Mouse (Mus musculus) liver, embryonic 13.5 days (tissue): ENCODE measurements around the gene Smim26. TPM values are rescaled to one million over a fixed set of nuclear protein-coding genes. Genes with fewer than 3 reads are reported as not detected.
A peak's percentile ranks its signal among the peaks of the same experiment; 100 is the strongest.
"Not testable (repeated sequence)": the region's sequence is repeated elsewhere in the genome, so short reads cannot be mapped to it uniquely, and the experiment has no call there.

Experiments used
- ATAC-seq: fragments of 200-750 bp; cut with Nextera tagmentation; 2 replicates; pipeline ENCODE4 v1.8.0; 2017; ENCODE audit warnings: low read depth, mild to moderate bottlenecking, moderate number of reproducible peaks, moderate library complexity
- DNase-seq: peaks from one replicate; pipeline ENCODE4 v3.0.0; 2022
- H3K27ac ChIP-seq: fragments of 300-500 bp; sonication (generic); 2 replicates; pipeline ENCODE4 v1.5.1; 2015; ENCODE audit warnings: moderate library complexity, mild to moderate bottlenecking, inconsistent platforms
- H3K27me3 ChIP-seq: fragments of 300-500 bp; sonication (generic); 2 replicates; pipeline ENCODE4 v1.6.1; 2015; ENCODE audit warnings: mild to moderate bottlenecking, inconsistent platforms
- H3K36me3 ChIP-seq: fragments of 300-500 bp; sonication (generic); 2 replicates; pipeline ENCODE4 v1.6.1; 2015; ENCODE audit warnings: mild to moderate bottlenecking, inconsistent platforms
- H3K4me1 ChIP-seq: fragments of 300-500 bp; sonication (generic); replicated peaks from 2 replicates; pipeline ENCODE4 v1.6.1; 2015; ENCODE audit warnings: inconsistent platforms
- H3K4me2 ChIP-seq: fragments of 300-500 bp; sonication (generic); 2 replicates; pipeline ENCODE4 v1.6.1; 2015; ENCODE audit warnings: inconsistent platforms, mild to moderate bottlenecking, moderate library complexity
- H3K4me3 ChIP-seq: fragments of 300-500 bp; sonication (generic); replicated peaks from 2 replicates; pipeline ENCODE4 v1.5.1; 2015; ENCODE audit warnings: mild to moderate bottlenecking, inconsistent platforms
- H3K9ac ChIP-seq: fragments of 300-500 bp; sonication (generic); 2 replicates; pipeline ENCODE4 v1.6.1; 2015; ENCODE audit warnings: mild to moderate bottlenecking, inconsistent platforms
- H3K9me3 ChIP-seq: fragments of 300-500 bp; sonication (generic); replicated peaks from 2 replicates; pipeline ENCODE4 v1.6.1; 2016; ENCODE audit warnings: inconsistent platforms
- WGBS: fragments of 180-500 bp; shearing (Covaris S2); methylation state at CpG from one replicate; pipeline ENCODE4 v1.1.7; 2015; ENCODE audit not compliant: insufficient replicate concordance; 5-methylcytosine and 5-hydroxymethylcytosine counted together
- polyA plus RNA-seq: library from polyadenylated mRNA; unstranded; fragments of >200 nt; fragmentation: Nextera tagmentation; extraction: Ambion mirVana; gene quantifications from 2 replicates; pipeline ENCODE4 v1.2.1, GENCODE M21; 2015

Gene Smim26
- 27.4 and 29.8 TPM in 2 replicates for polyA plus RNA-seq

DNA sequence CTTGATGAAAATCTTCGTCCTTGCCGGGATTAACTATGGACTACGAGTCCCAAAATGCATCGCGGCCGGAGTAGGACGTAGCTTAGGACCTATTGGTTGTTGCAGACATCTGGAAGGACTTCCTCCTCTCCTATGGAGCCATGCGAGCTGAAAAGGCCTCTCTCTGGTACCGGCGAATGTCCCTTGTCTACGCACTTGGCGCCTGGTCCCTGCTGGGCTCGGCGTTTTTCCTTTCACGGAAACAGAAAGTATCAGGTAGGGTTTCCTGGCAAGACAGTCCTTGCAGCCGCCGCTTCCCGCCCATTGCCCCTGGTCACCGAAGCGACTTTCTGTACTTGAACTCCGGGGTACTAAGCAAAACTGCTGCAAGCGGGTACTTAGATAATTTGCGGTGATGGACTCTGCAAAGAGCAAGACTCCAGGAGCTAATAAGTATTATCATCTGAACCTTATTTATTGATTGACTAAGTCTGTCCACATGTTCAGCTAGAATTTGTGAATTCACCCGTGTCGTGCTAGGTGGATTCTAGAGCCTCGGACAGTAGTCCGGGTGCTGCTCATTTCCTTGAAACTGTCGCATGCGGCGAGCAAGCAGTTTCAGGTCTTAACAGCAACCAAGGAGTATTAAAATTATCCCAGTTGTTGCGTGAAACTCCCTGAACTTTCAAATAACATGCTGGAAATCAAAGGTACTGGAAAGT is at the start of gene Smim26:
TSS of gene Smim26 (plus strand) at position 104 of the 701 bp plus-strand sequence.
- DNase-seq (peak; percentile 69), ATAC-seq (peak; percentile 96)
- H3K36me3 ChIP-seq: peaks cover 22% of the 10 kb centered on the region
- H3K9ac ChIP-seq: peak within 1 kb of the TSS; percentile 80
- no peaks in the 10 kb centered on the region for H3K9me3 ChIP-seq
- H3K4me2 ChIP-seq: peak within 1 kb of the TSS; percentile 73
- H3K27me3 ChIP-seq: no peaks in the 10 kb centered on the region
- H3K4me1 ChIP-seq: peaks cover 17% of the 10 kb centered on the region
- WGBS: under 1% methylated on average over 31 of the region's 31 CpGs
- H3K27ac ChIP-seq: peak within 1 kb of the TSS; percentile 36; the same call in 1 of the 2 replicates
- H3K4me3 ChIP-seq: peak within 1 kb of the TSS; percentile 68

DNA sequence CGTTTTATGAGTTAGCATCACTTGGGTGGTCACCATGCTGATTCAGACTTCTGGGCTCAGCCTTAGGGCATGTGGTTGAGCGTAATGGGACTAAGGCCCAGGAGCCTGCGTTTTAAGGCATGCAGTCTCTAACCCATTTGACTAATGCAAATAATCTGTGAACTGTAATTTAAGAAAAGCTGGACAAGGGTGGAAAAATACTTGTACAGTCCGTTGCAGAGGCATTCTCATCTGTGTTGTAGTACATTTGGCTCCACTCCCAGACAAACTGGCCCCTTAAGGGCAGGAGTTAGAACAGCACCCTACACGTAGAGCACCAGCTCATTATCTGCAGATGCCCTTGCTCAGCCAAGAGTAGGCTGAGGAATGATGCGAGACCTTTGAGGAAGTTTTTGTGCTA is 49.2 kb upstream of the Smim26 start:
- DNase-seq (no peak), ATAC-seq (no peak)
- 71% methylated on average over 6 of the region's 6 CpGs for WGBS
- Histone ChIP-seq H3K36me3 (peaks cover 20% of the 10 kb centered on the region), H3K27ac (no peak overlapping the region), H3K9ac (no peak overlapping the region), H3K9me3 (no peaks in the 10 kb centered on the region), H3K27me3 (no peaks in the 10 kb centered on the region), H3K4me1 (no peaks in the 10 kb centered on the region), H3K4me2 (no peak overlapping the region), H3K4me3 (no peak overlapping the region)

DNA sequence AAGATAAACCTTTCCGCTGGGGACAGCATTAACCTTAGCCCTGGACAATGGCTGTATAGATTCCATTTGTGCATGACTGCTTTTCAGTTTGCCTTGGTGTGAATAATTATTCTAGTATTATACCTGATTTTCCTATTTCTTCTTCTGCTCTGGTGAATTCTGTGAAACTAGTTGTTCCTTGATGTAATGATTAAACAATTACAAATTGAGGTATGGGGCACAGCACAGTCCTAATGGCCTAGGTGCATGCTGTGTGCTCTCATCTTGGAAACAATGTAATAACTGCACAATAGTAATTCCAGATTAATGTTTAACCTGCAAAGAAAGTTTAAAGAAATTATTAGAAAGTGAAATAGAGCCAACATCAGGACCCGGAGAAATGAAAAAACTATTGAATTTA is 48.8 kb upstream of the Smim26 start:
- Histone ChIP-seq H3K4me2 (no peak overlapping the region), H3K4me3 (no peak overlapping the region), H3K27ac (no peak overlapping the region), H3K36me3 (peaks cover 16% of the 10 kb centered on the region), H3K27me3 (no peaks in the 10 kb centered on the region), H3K9ac (no peak overlapping the region), H3K4me1 (peaks cover 3% of the 10 kb centered on the region), H3K9me3 (no peaks in the 10 kb centered on the region)
- 78% methylated on average over 2 of the region's 2 CpGs for WGBS
- no peak for DNase-seq
- no peak for ATAC-seq

DNA sequence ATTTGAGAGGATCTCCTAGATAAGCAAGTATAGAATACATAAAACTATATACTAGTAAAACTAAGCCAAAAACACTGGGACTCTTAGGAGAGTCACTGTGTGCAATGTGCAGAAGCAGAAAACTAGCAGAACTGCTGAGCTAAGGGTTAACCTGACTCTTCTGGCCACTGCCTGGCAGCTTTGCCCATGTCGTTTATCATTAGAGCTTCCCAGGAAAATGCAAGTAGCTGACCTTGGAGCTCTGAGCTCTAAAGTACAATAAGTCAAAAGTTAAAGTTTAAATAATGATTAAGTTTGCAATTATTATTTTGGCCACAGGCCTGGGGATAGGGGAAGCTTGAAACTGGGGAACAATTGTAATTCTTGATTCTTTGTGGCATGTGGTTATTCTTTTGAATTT is 48.4 kb upstream of the Smim26 start:
- Histone ChIP-seq H3K36me3 (peaks cover 13% of the 10 kb centered on the region), H3K27ac (no peak overlapping the region), H3K27me3 (no peaks in the 10 kb centered on the region), H3K4me1 (peaks cover 4% of the 10 kb centered on the region), H3K9me3 (no peaks in the 10 kb centered on the region), H3K4me2 (no peak overlapping the region), H3K9ac (no peak overlapping the region), H3K4me3 (no peak overlapping the region)
- 35% methylated on average over 1 of the region's 1 CpGs for WGBS
- DNase-seq (no peak), ATAC-seq (no peak)

DNA sequence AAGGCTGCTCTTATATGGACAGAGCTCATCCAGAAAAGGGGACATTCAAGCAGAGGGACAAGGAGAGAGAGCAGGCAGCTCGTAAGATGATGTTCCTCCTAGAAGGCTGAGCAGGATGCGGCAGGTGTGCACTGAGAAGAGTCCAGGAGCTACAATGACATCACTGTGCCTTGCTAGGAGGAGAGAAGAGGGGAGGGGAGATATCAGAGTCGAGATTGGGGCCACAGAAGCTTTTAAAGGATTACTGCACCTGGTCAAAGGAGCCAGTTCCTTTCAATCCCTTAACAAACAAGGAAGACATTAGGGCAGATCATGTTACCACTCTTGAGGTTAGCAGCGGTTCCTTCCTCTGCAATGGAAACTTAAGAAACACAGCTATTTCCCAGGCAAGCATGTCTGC is 46.3 kb upstream of the Smim26 start:
- Histone ChIP-seq H3K36me3 (peaks cover 13% of the 10 kb centered on the region), H3K9ac (no peak overlapping the region), H3K4me3 (no peak overlapping the region), H3K27me3 (no peaks in the 10 kb centered on the region), H3K27ac (no peak overlapping the region), H3K9me3 (no peaks in the 10 kb centered on the region), H3K4me2 (no peak overlapping the region), H3K4me1 (peaks cover 4% of the 10 kb centered on the region)
- DNase-seq: no peak
- no peak for ATAC-seq
- WGBS: 58% methylated on average over 4 of the region's 4 CpGs

DNA sequence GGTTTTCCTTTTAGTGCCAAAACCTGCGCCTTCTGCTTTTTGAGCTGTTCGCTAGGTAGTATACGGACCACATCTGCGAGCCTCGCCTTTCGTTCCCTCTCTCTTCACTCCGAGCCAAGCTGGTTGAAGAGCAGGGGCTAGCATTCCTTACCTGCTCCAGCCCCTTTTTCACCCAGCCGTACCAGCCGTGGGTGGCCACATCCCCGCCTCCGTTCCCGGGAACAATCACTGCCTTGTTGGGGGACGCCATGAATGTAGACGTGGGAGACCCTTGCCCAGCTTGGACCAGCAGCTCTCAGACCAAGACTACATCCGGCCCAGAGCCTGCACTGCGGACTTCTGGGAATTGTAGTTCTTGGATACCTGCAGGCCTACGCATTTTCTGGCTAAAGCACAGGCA is 43.3 kb upstream of the Smim26 start, which contains the start of gene Rbbp9:
TSS of gene Rbbp9 (minus strand) at position 341 of the 400 bp plus-strand sequence.
- WGBS: 1% methylated on average over 17 of the region's 17 CpGs
- peak; percentile 78 for ATAC-seq
- Histone ChIP-seq H3K4me2 (peak within 1 kb of the TSS; percentile 72), H3K4me3 (peak within 1 kb of the TSS; percentile 70), H3K27ac (no peak within 1 kb of the TSS), H3K9ac (peak within 1 kb of the TSS; percentile 75), H3K36me3 (peaks cover 5% of the 10 kb centered on the region; the same call in 1 of the 2 replicates), H3K27me3 (no peaks in the 10 kb centered on the region), H3K4me1 (peaks cover 10% of the 10 kb centered on the region), H3K9me3 (no peaks in the 10 kb centered on the region)
- peak; percentile 42 for DNase-seq

DNA sequence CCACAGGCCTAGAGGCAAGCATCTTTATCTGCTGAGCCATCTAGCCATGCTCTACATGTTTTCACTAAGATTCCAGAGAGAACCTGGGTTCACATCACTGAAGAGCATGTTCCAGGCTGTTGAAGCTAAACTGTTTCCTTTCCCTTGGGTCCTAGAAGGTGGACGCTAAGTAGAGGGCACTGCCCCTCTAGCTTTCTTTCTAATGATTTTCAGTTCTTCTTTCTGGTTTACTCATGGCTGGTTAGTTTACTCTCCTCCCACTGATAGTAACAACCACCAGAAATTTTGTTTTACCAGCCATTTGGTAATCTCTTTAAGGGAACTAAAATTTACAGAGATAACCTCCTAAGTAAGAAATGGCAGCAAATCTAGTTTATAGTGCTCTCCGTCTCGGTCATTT is 39.9 kb upstream of the Smim26 start:
- Histone ChIP-seq H3K27ac (no peak overlapping the region), H3K4me1 (peaks cover 28% of the 10 kb centered on the region), H3K36me3 (no peaks in the 10 kb centered on the region), H3K4me3 (no peak overlapping the region), H3K9me3 (no peaks in the 10 kb centered on the region), H3K9ac (no peak overlapping the region), H3K27me3 (no peaks in the 10 kb centered on the region), H3K4me2 (no peak overlapping the region)
- DNase-seq (no peak), ATAC-seq (no peak)
- WGBS: 88% methylated on average over 3 of the region's 3 CpGs

DNA sequence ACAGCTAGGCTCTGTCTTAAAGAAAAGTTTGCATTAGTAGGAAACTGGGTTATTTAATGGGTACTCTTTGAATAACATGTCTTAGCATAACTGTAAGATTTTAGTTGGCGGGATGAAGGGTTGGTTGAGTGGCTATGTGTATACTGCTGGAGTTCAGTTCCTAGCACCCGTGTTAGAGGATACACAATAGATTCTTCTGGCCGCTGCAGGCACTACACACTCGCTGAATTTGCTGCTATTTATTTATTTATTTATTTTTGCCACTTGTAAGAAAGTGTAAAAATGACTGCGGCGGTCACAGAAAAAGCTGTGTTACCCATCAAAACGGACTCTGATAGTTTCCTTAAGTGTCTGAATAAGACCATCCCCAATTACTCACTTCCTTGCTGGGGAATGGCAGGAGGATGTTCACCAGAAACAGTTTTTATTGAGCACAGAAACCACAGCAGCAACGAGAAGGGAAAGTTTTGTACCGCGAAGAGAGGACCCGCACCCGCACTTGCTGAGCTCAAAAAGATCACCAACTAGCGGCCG is 38.5 kb upstream of the Smim26 start:
- no peaks in the 10 kb centered on the region for H3K27me3 ChIP-seq
- H3K4me3 ChIP-seq: peak overlapping the region; percentile 82
- peak overlapping the region; percentile 87 for H3K27ac ChIP-seq
- H3K36me3 ChIP-seq: peaks cover 12% of the 10 kb centered on the region
- no peaks in the 10 kb centered on the region for H3K9me3 ChIP-seq
- peak overlapping the region; percentile 75 for H3K4me2 ChIP-seq
- 2% methylated on average over 14 of the region's 14 CpGs for WGBS
- DNase-seq: no peak
- peak overlapping the region; percentile 83 for H3K9ac ChIP-seq
- ATAC-seq: no peak
- H3K4me1 ChIP-seq: peaks cover 24% of the 10 kb centered on the region

DNA sequence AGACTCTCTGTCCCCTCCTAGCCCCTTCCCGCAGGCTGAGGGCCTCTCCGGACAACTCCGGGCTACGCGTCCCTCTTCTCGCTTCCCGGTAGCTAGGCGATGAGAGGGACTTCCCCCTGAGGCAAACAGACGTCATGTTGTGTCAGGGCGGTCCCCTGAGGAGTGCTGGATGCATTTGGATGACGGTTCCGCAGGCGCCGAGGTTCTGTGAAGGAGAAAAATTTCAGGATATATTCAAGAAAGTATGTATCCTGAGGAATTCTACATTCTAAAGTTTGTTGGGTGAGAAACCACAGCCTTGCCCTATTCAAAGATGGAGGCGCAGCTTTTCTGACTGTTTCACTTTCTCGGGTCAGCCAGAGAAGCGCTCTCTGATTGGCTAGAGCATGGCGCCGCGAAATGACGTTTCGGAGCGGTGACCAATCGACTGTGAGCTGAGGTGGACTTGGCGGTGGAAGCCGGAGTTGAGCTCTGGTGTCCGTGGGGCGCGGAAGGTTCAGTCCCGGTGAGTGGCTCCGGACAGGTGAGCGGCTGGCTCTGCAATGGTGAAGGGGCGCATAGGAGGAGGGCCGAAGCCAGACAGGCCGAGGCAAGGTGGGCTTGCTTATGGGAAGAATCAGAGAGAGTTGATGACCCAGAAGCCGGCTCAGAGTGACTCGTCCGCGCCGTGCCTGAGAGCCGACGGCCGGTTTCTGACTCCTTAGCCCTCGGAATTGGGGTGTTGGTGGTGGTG is 37.9 kb upstream of the Smim26 start, which contains the start of gene Sec23b:
TSS of gene Sec23b (plus strand) at position 410 of the 733 bp plus-strand sequence.
- Histone ChIP-seq H3K9me3 (no peaks in the 10 kb centered on the region), H3K36me3 (peaks cover 12% of the 10 kb centered on the region), H3K9ac (peak within 1 kb of the TSS; percentile 83), H3K4me2 (peak within 1 kb of the TSS; percentile 75), H3K27ac (peak within 1 kb of the TSS; percentile 87), H3K4me1 (peaks cover 24% of the 10 kb centered on the region), H3K27me3 (no peaks in the 10 kb centered on the region), H3K4me3 (peak within 1 kb of the TSS; percentile 82)
- peak; percentile 90 for DNase-seq
- under 1% methylated on average over 44 of the region's 44 CpGs for WGBS
- ATAC-seq: peak; percentile 98

DNA sequence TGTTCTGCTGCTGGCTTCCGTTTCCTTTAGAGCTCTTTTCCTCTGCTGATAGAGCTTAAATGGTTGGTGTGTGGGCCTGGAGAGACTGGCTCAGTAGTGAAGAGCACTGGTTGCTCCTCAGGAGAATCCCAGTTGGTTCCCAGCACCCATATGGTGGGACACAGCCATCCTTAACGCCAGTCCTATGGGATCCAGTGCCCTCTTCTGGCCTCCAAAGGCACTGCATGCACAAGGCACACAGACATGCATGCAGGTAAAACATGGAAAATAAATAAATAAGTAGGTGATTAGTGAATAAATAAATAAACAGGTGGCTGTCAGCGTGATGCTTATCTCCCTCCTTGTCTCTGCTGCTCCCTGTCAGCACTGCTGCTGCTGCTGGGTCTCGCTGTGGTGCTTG is 5.1 kb upstream of the Smim26 start:
- WGBS: 77% methylated on average over 4 of the region's 4 CpGs
- no peak for DNase-seq
- Histone ChIP-seq H3K36me3 (peaks cover 68% of the 10 kb centered on the region), H3K4me1 (peaks cover 3% of the 10 kb centered on the region; the same call in 1 of the 2 replicates), H3K27me3 (no peaks in the 10 kb centered on the region), H3K4me3 (no peak overlapping the region), H3K27ac (no peak overlapping the region), H3K9me3 (no peaks in the 10 kb centered on the region), H3K9ac (no peak overlapping the region), H3K4me2 (no peak overlapping the region)
- no peak for ATAC-seq

DNA sequence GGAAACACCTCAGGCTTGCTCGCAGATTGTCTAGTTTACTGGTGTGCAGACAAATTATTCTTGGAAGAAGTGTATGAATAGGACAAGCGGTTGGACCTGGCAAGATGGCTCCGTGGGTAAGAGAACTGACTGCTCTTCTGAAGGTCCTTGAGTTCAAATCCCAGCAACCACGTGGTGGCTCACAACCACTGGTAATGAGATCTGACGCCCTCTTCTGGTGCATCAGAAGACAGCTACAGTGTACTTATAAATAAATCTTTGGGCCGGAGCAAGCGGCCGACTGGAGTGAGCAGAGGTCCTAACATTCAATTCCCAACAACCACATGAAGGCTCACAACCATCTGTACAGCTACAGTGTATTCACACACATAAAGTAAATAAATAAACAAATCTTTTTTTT is 818 bp upstream of the Smim26 start:
- not testable (repeated sequence) for H3K9me3 ChIP-seq, H3K27ac ChIP-seq, H3K4me2 ChIP-seq, ATAC-seq, H3K9ac ChIP-seq, H3K27me3 ChIP-seq, H3K4me3 ChIP-seq
- 59% methylated on average over 8 of the region's 8 CpGs for WGBS
- DNase-seq: peak; percentile 4
- peaks cover 17% of the 10 kb centered on the region for H3K4me1 ChIP-seq
- peaks cover 33% of the 10 kb centered on the region for H3K36me3 ChIP-seq
